Mouse (Mus musculus): ENCODE data around the gene Tmem161a.

Gene Tmem161a

DNA sequence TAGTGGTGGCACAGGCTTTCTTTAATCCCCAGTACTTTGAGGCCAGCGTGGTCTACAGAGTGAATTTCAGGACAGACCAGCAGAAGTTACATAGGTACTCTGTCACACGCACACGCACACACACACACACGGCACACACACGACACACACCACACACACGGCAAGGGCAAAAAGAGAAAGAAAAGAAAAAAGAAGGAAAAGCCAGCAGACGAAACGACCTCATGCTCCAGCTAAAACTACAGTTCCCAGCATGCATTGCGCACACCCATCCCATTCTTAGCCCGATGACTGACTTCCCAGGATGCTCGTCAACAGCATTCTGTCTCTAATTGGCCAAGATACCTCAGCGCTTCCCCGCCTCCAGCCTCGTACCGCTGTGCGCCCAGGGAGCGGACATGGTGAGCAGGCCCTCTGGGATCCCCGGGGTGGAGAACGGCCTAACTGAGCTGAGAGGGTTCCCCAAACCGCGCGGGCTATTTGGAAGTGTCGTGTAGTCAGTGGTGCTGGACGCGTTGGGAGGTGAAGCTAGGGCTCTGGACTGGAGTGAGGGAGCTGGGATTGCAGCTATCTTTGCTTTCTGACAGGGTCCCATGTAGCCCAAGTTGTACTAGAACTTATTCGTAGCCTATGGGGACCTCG is at the start of gene Tmem161a:
Gene Tmem161a, plus strand, starts transcription at position 314 of the 639 bp plus-strand sequence.
- in situ Hi-C loops (cut with MboI): no loop called here

DNA sequence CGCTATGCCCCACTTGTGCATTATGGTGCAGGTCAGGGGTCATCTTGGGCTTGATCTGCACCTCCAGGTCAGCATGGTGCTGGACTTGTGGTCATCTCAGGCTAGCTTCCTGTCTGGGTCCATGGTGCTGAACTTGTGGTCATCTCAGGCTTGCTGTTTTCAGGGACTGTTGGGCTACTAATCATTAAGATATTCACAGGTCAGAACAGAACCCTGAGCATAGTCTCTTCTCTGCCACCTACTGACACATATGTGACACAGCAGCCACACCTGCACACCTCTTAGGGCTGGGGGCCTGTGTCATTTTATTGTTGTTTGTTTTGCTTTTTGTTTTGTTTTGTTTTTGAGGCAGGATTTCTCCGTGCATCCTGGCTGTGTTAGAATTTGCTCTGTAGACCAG is 49.3 kb upstream of the Tmem161a start:
- in situ Hi-C loops (cut with MboI): no loop called here

DNA sequence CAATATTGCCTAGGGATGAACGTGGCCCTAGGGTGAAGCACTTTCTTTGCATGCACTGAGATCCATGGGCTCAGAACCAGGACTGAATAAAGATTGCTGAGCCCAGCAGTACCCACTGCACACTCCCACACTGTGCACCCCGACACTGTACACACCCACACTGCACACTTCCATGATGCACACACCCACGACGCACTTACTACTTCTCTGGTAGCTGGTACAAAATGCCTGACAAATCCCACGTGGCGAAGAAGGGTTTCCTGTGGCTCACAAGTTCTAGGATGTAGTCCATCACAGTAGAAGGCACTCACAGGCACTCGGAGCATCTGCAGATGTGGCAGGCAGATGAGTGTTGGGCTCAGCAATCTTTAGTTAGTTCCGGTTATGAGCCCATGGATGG is 47.2 kb upstream of the Tmem161a start:
- in situ Hi-C loops (cut with MboI): no loop called here

DNA sequence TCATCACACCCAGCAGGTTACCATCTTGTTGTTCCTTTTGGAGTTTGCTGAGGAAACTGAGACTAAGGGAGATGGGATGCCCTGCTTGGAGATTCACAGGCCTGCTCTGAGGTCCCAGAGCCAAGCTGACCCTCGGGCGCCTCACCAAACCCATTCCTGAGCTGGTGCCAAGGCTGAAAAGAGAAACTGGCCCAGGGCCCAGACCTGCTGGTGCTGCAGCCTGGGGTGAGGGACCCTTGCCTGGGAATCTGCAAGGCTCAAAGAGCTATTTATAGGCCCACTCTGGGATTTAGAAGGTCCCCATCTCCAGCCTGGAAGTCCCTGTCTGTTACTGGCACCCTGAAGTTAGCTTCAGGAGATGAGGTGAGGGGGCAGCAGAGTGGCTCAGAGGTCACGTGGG is 43.7 kb upstream of the Tmem161a start:
- in situ Hi-C loops (cut with MboI): no loop called here

DNA sequence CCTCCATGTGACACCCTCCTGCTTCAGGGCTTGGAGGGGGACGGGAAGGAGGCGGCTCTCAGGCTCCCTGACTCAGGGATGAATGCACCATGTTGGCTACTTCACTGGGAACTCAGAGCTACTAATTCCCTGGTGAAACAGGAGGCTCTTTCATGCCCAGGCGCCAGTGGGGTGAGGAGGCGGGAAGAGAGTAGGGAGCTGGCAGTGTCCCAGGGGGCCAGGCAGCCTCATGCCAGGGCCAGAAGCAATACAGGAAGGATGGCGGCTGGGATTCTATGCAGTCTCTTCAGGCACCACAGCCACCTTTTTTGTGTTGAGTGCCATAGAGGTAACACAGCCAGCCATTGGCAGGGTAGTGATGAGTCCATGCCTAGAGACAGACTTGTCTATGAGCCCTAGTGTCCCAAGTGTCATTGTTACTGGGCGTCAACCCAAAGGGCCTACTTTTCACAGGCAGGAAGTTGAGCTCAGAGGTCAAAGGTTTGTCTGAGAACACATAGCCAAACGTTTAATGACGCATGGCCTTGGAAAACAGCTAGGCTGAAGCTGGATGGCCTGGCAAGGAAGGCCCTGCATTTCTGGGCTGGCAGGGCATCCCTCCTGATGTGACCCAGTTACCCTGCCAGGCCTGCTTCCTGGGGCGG is 42.7 kb upstream of the Tmem161a start:
- in situ Hi-C loops (cut with MboI): no loop called here

DNA sequence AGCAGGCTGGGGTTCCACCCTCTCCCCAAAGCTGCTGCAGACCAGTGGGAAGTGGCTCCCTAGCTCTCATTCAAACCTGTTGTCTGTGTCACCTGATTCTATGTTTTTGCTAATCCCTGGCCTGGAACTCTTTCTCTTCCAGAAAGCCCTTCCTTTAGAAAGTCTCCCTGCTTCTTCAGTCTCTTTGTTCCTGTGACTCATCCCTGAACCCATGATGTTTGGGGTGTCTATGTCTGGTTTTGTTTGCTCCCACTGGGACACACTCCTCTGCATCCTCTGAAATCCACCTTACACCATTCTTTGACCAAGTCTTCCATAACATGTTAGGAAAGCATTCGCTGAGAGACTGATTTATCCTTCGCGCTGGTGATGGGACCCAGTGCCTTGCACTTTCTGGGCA is 42.1 kb upstream of the Tmem161a start:
- in situ Hi-C loops (cut with MboI): no loop called here

DNA sequence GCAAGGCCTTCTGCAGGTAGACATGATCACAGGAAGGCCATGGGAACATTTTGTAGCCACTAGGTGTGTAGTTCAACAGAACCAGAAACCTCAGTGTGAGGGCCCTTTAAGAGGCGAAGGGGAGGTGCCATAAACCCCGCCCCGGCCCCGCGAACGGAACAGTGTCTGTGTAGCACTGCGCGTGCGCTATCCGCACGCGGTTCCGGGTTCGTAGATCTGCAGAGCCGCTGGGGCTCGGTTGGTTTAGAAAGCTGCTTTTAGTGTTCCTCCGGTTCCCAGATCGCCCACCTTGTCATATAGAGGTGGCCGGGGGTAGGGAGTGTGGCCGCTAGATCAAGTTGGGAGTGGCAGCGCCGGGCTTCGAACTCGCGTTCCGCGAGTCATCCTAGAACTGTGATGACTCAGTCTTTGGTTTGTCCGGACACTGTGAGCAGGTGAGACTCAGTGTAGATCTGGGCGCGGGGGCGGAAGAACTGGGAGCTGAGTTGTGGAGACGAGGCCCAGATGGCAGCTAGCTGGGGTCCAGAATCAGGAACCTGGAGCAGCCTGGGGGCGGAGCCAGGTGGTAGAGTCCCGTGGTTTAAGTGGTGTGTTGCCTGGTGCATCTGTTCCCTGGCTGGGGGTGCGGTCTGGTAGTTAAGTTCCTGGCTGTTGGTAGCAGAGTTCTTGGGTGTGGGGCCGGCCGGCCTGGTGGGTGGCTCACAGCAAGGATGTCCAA is 40.8 kb upstream of the Tmem161a start, which contains the start of gene Nr2c2ap:
Gene Nr2c2ap, plus strand, starts transcription at position 168 of the 718 bp plus-strand sequence.
- in situ Hi-C loops (cut with MboI): no loop called here

DNA sequence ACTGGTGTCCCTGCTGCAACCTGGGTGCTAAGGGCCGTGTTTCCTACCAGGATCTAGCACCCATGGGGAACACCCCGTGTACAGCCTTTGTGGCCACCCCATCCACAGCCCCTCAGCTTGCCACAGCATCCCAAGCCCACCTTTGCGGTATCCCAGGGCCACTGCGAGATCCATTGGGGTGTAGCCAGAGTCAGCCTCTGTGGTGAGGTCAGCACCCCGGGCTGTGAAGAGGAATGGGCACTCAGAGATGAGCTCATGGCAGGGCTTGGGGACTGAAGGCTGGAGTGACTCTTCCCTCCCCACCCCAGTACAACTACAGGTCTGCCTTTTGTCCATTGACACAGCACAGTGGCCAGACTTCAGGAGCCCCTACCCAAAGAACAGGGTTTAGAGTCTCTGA is 38.1 kb upstream of the Tmem161a start:
- in situ Hi-C loops (cut with MboI): no loop called here

DNA sequence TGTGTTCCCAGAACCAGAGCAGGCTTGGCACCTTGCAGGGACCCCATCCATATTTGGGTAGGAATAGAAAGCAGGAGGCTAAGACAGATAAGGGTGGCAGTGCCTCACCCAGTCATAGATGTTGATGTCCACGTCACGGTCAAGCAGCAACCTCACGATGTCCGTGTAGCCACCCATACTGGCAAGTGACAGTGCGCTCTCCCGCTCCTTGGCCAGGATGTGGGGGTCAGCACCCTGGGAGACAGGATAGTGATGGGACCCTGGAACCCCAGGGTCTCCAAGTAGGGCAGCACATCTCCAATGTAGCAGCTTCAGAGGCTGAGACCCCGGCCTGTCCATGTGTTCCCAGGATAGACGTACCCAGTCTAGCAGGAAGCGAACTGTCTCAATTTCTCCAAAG is 37.2 kb upstream of the Tmem161a start:
- in situ Hi-C loops (cut with MboI): no loop called here

DNA sequence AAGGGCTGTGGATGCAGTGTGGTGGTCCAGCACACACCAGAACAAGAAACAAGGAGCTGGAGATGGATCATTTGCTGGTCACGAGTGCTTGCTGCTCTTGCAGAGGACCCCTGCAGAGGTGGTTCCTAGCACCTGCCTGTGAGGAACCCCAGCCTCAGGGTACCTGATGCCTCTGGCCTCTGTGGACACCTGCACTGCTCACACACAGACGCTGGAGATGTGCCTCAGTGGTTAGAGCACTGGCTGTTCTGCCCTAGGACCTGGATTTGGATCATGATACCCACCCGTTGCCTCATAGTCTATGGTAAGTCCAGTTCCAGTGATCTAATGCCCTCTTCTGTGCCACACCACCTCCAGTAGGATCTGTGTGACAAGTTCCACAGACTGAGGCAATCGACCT is 35.6 kb upstream of the Tmem161a start:
- in situ Hi-C loops (cut with MboI): no loop called here

- in situ Hi-C loops (cut with MboI): no loop called here
These were observed 34.3 kb upstream of the Tmem161a start for GRCm38 (mm10) chr8:70137890-70138289.

GRCm38 (mm10) chr8:70139026-70139857 is 32.9 kb upstream of the Tmem161a start, which contains the start of the genes Rfxank, Borcs8 and Mef2b:
Rfxank (minus strand) TSS chr8:70139154.
Borcs8 (plus strand) TSS chr8:70139499.
Mef2b (plus strand) TSS chr8:70139711.
- in situ Hi-C loops (cut with MboI): no loop called here

DNA sequence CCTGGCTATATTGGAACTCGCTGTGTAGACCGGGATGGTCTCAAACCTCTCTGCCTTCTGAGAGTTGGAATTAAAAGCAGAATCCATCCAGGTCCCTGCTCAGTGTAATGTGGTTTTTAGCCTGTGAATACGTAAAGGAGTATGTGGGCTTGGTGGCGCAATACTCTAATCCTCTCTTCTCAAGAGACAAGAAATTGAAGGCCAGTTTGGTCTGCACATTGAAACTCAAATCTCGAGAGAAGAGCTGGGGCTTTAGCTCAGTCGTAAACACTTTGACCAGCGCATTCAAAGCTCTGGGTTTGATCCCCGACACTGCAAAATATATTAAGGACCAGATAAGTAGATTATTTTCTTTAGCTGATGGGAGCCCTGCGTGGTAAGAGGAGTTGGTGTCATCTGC is 32.2 kb upstream of the Tmem161a start:
- in situ Hi-C loops (cut with MboI): no loop called here

- in situ Hi-C loops (cut with MboI): no loop called here
These were observed 24.2 kb upstream of the Tmem161a start for GRCm38 (mm10) chr8:70147678-70148607.

DNA sequence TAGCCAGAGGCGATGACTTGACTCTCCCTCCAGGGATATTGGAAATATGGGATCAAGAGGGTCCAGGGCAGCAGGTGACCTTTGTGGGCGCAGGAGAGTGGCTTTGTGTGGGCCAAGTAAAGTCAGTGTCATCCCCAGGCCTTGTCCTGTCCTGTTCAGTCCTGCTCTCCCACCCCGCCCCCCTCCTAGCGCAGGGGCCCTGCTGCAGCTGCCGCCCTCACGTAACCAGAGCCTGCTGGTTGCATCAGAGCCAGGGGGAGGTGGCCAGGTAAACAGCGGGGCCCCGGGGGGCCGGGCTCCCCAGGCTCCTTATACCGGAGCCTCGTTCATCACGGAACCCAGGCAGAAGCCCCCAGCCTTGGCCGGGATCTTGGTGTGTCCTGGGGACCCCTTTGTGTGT is 22.0 kb upstream of the Tmem161a start:
- in situ Hi-C loops (cut with MboI): no loop called here

GRCm38 (mm10) chr8:70152537-70153257 is 19.5 kb upstream of the Tmem161a start:
- in situ Hi-C loops (cut with MboI): no loop called here

DNA sequence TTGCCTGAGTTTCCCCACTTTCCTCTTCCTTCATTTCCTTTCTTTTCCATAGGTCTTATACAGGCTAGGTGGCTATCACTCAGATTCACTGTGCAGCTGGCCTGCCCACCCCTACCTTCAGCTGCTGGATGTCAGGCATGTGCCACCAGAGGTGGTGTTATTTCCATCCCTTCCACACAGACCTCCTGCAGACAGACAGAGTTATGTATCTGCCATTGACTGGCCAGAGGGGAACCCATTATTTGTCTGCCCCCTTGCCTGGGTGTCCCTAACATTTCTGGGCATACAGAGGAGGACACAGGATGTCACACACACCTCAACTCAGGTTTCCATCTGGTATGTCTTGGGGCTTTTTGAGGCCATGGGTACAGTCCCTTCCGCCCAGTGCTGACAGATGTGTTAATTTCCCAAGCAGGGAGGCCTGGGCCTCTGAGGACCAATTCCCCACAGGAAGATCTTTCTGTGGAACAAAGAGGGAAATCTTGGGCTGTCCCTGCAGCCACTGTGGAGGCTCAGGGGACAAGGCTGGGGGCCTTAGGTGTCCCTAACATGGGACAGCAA is 14.8 kb upstream of the Tmem161a start:
- in situ Hi-C loops (cut with MboI): no loop called here

- in situ Hi-C loops (cut with MboI): no loop called here
These were observed 13.9 kb upstream of the Tmem161a start for GRCm38 (mm10) chr8:70158069-70158853.

GRCm38 (mm10) chr8:70159211-70159610 is 12.9 kb upstream of the Tmem161a start:
- in situ Hi-C loops (cut with MboI): no loop called here
